Mouse (Mus musculus): ENCODE results near the gene Phf3. TPM values are rescaled to one million over a fixed set of nuclear protein-coding genes. Genes with fewer than 3 reads are reported as not detected.
A peak's percentile ranks its signal among the peaks of the same experiment; 100 is the strongest.
"Not testable (repeated sequence)": the region's sequence is repeated elsewhere in the genome, so short reads cannot be mapped to it uniquely, and the experiment has no call there.

Phf3 gene
- 24.1 and 25.0 TPM in 2 replicates for polyA plus RNA-seq (2016; fragmentation: Nextera tagmentation; extraction: Ambion mirVana)

- Histone ChIP-seq H3K4me2 (peak within 1 kb of the TSS; percentile 74), H3K4me1 (peaks cover 30% of the 10 kb centered on the region), H3K9ac (peak within 1 kb of the TSS; percentile 99), H3K27me3 (replicated peaks) (no peaks in the 10 kb centered on the region), H3K9me3 (replicated peaks) (no peaks in the 10 kb centered on the region), H3K36me3 (peaks cover 4% of the 10 kb centered on the region; the same call in 1 of the 2 replicates), H3K4me3 (peak within 1 kb of the TSS; percentile 96), H3K27ac (peak within 1 kb of the TSS; percentile 97)
- WGBS (ENCODE audit: insufficient replicate concordance), result under 1% methylated on average over 63 of the region's 85 CpGs
- peak; percentile 91 for ATAC-seq
Observed at GRCm38 (mm10) chr1:30873541-30874260, at the start of gene Phf3. TSS of gene Phf3 (minus strand) at chr1:30873921.

DNA sequence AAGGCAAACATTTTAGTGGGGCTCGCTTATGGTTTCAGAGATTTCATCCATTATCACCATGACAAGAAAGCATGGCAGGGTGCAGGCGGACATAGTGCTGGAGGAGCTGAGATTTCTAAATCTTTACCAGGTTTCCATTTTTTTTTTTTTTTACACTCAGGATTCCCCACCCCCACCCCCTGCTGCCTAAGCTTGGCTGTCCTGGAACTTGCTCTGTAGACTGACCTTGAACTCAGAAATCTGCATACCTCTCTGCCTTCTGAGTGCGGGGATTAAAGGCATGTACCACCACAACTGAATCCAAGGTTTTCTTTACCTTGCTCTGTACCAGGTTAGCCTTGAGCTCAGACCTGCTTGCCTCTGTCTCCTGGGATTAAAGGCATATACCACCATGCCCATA lies 48.5 kb upstream of the Phf3 start:
- H3K27me3 ChIP-seq (replicated peaks), result no peaks in the 10 kb centered on the region
- H3K9me3 ChIP-seq (replicated peaks), result peaks cover 24% of the 10 kb centered on the region
- no peak for ATAC-seq
- H3K4me3 ChIP-seq, result no peak overlapping the region
- H3K4me2 ChIP-seq, result no peak overlapping the region
- 71% methylated on average over 3 of the region's 3 CpGs for WGBS (ENCODE audit: insufficient replicate concordance)
- no peaks in the 10 kb centered on the region for H3K4me1 ChIP-seq
- no peak overlapping the region for H3K27ac ChIP-seq
- H3K9ac ChIP-seq, result no peak overlapping the region
- H3K36me3 ChIP-seq, result no peaks in the 10 kb centered on the region

DNA sequence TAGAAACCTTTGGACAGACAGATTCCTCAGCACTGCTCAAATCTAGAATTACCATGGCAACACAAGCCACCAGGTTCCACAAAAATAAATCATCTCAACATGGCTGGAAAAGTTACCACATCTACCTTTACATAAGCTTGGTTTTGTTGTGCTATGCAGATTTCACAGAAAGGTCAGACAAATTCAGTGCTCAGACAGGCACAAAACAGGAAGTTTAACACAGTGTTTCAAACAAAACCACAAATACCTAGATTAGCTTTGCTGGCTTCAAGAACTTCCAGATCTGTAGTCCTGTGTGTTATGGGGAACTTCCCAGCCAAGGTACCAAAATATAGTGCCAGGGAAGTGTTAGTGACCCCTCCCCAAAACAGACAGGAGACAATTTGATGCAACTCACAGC lies 47.5 kb upstream of the Phf3 start:
- no peak for ATAC-seq

GRCm38 (mm10) chr1:30920620-30921177 lies 47.0 kb upstream of the Phf3 start:
- H3K4me3 ChIP-seq, result no peak overlapping the region
- H3K27me3 ChIP-seq (replicated peaks), result no peaks in the 10 kb centered on the region
- H3K4me2 ChIP-seq, result no peak overlapping the region
- WGBS (ENCODE audit: insufficient replicate concordance), result 79% methylated on average over 1 of the region's 1 CpGs
- no peaks in the 10 kb centered on the region for H3K4me1 ChIP-seq
- H3K36me3 ChIP-seq, result no peaks in the 10 kb centered on the region
- no peak overlapping the region for H3K9ac ChIP-seq
- no peak for ATAC-seq
- peaks cover 24% of the 10 kb centered on the region for H3K9me3 ChIP-seq (replicated peaks)
- H3K27ac ChIP-seq, result no peak overlapping the region

More for the DNA sequence above, 47.5 kb upstream of the Phf3 start:
- Histone ChIP-seq H3K4me3 (no peak overlapping the region), H3K4me1 (no peaks in the 10 kb centered on the region), H3K9ac (no peak overlapping the region), H3K9me3 (replicated peaks) (peaks cover 24% of the 10 kb centered on the region), H3K27ac (no peak overlapping the region), H3K36me3 (no peaks in the 10 kb centered on the region), H3K4me2 (no peak overlapping the region), H3K27me3 (replicated peaks) (no peaks in the 10 kb centered on the region)

DNA sequence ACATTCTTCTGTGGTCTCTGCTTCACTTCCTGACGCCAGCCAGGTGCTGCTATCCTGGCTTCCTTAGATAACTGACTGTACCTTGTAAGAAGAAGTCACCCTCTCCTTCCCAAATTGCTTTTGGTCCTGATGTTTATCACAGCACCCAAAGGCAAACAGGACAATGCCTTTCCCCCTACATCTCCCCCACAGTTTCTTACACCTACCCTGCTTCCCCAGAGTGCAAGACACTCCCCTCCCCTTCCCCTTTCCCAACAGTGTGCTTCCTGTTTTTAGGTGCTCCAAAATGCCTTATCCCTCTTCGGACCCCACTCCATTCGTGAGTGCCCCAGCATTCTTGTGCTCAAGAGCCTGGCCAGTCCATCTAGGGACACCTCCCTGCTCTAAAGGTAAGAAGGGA lies 36.5 kb upstream of the Phf3 start:
- Histone ChIP-seq H3K4me2 (no peak overlapping the region), H3K4me1 (no peaks in the 10 kb centered on the region), H3K9me3 (replicated peaks) (no peaks in the 10 kb centered on the region), H3K36me3 (no peaks in the 10 kb centered on the region), H3K4me3 (no peak overlapping the region), H3K9ac (no peak overlapping the region), H3K27ac (no peak overlapping the region), H3K27me3 (replicated peaks) (no peaks in the 10 kb centered on the region)
- WGBS (ENCODE audit: insufficient replicate concordance), result 22% methylated on average over 3 of the region's 3 CpGs
- ATAC-seq, result no peak

DNA sequence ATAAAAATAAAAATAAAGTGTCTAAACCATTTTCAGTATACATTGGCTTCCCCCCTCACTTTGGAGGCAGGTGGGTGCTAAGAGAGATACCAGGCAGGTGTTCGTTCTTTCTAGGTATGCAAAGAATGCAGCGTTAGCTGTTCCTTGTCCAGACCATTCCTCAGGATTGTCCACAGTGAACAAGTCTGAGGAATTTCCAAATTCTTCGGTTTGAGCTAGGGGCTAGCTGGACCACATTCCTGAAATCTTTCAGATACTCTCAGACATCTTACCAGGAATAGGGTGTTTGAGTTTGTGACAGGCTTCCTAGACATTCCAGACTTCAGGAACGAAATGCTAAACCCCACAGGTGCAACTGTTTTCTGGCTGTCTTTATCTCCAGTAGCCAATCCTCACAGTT lies 35.1 kb upstream of the Phf3 start:
- ATAC-seq, result no peak
- H3K27ac ChIP-seq, result no peak overlapping the region
- H3K9ac ChIP-seq, result no peak overlapping the region
- no peak overlapping the region for H3K4me3 ChIP-seq
- WGBS (ENCODE audit: insufficient replicate concordance), result 63% methylated on average over 4 of the region's 4 CpGs
- H3K9me3 ChIP-seq (replicated peaks), result no peaks in the 10 kb centered on the region
- no peaks in the 10 kb centered on the region for H3K4me1 ChIP-seq
- H3K27me3 ChIP-seq (replicated peaks), result no peaks in the 10 kb centered on the region
- H3K4me2 ChIP-seq, result no peak overlapping the region
- no peaks in the 10 kb centered on the region for H3K36me3 ChIP-seq

GRCm38 (mm10) chr1:30903480-30904218 lies 29.9 kb upstream of the Phf3 start:
- H3K9ac ChIP-seq, result no peak overlapping the region
- H3K36me3 ChIP-seq, result no peaks in the 10 kb centered on the region
- H3K27ac ChIP-seq, result no peak overlapping the region
- no peak overlapping the region for H3K4me3 ChIP-seq
- no peaks in the 10 kb centered on the region for H3K27me3 ChIP-seq (replicated peaks)
- H3K9me3 ChIP-seq (replicated peaks), result no peaks in the 10 kb centered on the region
- WGBS (ENCODE audit: insufficient replicate concordance), result 67% methylated on average over 3 of the region's 3 CpGs
- no peaks in the 10 kb centered on the region for H3K4me1 ChIP-seq
- no peak overlapping the region for H3K4me2 ChIP-seq
- ATAC-seq, result no peak

DNA sequence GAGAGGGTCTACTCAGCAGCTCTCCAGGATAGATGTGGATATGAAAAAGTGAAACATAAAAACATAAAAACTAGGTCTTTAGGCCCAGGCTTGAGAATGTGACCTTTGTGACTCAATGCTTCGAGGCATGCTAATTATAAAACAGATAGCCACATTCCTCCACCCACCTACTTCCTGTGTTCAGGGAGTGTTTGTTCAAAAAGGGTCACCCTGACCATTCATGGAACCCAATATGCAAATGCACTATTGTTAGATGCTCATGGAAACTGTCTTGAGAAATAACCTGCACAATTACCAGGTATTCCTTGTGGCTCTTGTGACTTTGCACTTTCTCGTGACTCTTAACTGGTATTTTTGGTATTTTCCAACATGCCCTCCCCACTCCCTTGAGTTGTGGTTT lies 25.0 kb upstream of the Phf3 start:
- H3K36me3 ChIP-seq, result no peaks in the 10 kb centered on the region
- H3K27ac ChIP-seq, result no peak overlapping the region
- H3K27me3 ChIP-seq (replicated peaks), result no peaks in the 10 kb centered on the region
- H3K4me3 ChIP-seq, result no peak overlapping the region
- no peaks in the 10 kb centered on the region for H3K4me1 ChIP-seq
- WGBS (ENCODE audit: insufficient replicate concordance), result 62% methylated on average over 2 of the region's 2 CpGs
- H3K9ac ChIP-seq, result no peak overlapping the region
- no peak overlapping the region for H3K4me2 ChIP-seq
- ATAC-seq, result no peak
- no peaks in the 10 kb centered on the region for H3K9me3 ChIP-seq (replicated peaks)

DNA sequence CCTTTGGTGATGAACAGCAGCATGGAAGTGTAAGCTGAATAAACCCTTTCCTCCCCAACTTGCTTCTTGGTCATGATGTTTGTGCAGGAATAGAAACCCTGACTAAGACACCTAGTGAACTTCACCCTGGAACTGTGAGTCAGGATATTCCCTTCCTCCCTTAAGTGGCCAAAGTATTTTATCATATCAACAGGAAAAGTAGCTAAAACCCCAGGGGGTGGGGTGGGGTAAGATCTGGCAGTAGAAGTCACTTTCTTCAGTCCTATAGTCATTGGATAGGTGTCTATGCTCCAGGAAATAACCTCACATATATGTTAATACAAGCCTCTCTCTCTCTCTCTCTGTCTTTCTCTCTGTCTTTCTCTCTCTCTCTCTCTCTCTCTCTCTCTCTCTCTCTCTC lies 21.6 kb upstream of the Phf3 start:
- not testable (repeated sequence) for H3K4me1 ChIP-seq; H3K9me3 ChIP-seq (replicated peaks); H3K27me3 ChIP-seq (replicated peaks); H3K4me3 ChIP-seq; ATAC-seq; H3K4me2 ChIP-seq; H3K9ac ChIP-seq; H3K36me3 ChIP-seq; H3K27ac ChIP-seq

DNA sequence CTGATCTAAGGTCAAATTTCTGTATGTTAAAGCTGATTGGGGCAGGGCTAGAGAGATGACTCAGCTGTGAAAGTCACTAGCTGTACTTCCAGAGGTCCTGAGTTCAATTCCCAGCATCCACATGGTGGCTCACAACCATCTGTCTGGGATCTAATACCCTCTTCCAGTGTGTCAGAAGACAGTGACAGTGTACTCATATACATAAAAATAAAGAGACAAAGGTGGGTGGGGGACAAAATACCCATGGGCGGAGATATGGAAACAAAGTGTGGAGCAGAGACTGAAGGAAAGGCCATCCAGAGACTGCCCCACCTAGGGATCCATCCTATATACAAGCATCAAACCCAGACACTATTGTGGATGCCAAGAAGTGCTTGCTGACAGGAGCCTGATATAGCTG lies 10.1 kb upstream of the Phf3 start:
- not testable (repeated sequence) for H3K4me2 ChIP-seq; H3K9me3 ChIP-seq (replicated peaks); H3K27me3 ChIP-seq (replicated peaks); H3K4me3 ChIP-seq; H3K27ac ChIP-seq; H3K4me1 ChIP-seq; ATAC-seq; H3K9ac ChIP-seq; H3K36me3 ChIP-seq
- WGBS (ENCODE audit: insufficient replicate concordance), result 83% methylated on average over 1 of the region's 1 CpGs

DNA sequence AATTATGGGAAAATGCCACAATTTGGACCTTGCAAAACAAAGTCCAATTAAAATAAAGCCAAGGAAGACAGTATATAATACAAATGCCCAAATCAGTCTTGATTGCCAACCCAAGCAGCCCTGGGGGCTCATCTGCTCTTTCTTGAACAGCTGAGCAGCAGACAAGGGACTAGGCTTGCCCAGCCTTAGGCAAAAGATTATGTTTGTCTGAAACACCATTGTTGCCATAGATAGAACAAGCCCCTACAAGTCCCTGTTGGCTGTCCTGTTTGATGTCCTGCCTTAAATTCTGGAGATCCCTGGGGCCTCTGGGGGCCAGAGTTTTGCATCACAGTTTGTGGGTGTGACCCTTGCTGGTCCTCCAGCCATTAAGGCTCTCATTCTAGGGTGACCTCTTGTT lies 2.0 kb upstream of the Phf3 start:
- no peaks in the 10 kb centered on the region for H3K9me3 ChIP-seq (replicated peaks)
- no peak overlapping the region for H3K27ac ChIP-seq
- ATAC-seq, result no peak
- H3K36me3 ChIP-seq, result no peaks in the 10 kb centered on the region; the same call in 1 of the 2 replicates
- no peak overlapping the region for H3K4me2 ChIP-seq
- H3K4me1 ChIP-seq, result peaks cover 23% of the 10 kb centered on the region
- no peaks in the 10 kb centered on the region for H3K27me3 ChIP-seq (replicated peaks)
- no peak overlapping the region for H3K4me3 ChIP-seq
- H3K9ac ChIP-seq, result no peak overlapping the region

DNA sequence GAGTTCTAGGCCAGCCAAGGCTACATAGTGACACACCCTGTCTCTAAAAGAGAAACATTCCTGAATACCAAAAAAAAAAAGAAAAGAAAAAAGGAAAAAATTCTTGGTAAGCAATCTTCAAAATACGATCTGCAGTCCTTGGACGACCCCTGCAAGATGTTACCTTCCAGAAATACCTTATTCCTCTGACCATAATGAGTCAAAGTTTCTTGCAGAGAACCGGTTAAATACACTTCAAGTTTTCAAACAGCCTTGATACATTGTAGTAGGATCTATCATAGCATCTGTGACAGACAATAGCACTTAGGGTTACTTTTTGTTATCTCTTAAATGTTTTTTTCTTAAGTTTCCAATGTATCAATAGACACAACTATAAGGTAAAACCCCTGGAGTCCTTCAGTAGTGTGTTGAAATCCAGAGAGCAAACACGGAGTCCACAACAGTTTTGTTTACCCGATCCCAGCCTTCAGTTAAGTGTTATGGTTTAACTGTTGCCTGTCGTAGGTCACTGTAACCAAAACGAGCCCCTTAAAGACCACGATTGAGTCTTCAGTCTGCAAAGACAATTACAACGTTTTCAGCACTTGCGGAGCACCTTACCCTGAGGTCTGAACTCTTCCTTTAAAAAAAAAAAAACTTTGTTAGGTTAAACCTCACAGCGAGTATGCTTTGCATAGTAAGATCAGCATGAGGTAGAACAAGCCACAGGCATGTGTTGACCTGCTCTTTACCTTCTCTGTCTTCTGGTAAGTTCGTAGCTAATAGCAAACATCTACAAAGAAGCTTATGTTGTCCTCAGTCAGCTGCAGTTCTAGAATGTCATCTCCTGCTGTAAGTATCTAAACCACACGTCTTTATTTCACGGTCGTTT lies 775 bp upstream of the Phf3 start:
- peak overlapping the region; percentile 97 for H3K27ac ChIP-seq
- no peaks in the 10 kb centered on the region for H3K27me3 ChIP-seq (replicated peaks)
- 55% methylated on average over 15 of the region's 15 CpGs for whole genome bisulfite sequencing (ENCODE audit: insufficient replicate concordance)
- peak overlapping the region; percentile 74 for H3K4me2 ChIP-seq
- peak overlapping the region; percentile 96 for H3K4me3 ChIP-seq
- H3K36me3 ChIP-seq, result peaks cover 4% of the 10 kb centered on the region; the same call in 1 of the 2 replicates
- peaks cover 27% of the 10 kb centered on the region for H3K4me1 ChIP-seq
- peak overlapping the region; percentile 99 for H3K9ac ChIP-seq
- ATAC-seq, result no peak
- no peaks in the 10 kb centered on the region for H3K9me3 ChIP-seq (replicated peaks)
